Mouse (Mus musculus): ENCODE data around the gene Prkce.

DNA sequence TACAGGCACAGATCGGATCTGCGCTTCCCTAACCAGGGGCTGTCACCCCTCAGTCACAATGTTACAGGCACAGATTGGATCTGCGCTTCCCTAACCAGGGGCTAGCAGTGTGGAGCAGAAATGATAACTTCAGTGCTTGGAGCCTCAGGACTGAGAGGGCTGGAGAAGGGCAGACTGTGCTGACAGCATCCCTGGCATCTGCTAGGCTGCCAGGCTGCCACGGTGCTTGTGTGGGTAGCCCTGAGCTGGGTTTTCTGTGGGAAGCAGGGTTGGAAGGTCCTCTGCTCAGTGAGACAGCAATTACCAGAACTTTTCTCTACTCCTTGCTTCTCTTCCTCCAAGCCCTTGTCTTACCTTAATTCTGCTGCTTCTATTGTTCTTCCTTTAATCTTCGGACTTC lies 300.4 kb downstream of the Prkce start:
- no peak for TF ChIP-seq MAFK (IDR thresholded peaks at IDR 0.05; ENCODE audit: insufficient read depth, low read depth, low read length)
- TF ChIP-seq ZNF384 (IDR thresholded peaks at IDR 0.05; ENCODE audit: low read depth, low read length) = no peak
